Mouse (Mus musculus) bone marrow macrophage, adult 2 months (primary cell): ENCODE data around the gene Tmem178b. TPM values are rescaled to one million over a fixed set of nuclear protein-coding genes. Genes with fewer than 3 reads are reported as not detected.

Experiments used
- H3K27ac ChIP-seq: 2 replicates; pipeline ENCODE4 v1.5.1; 2012; ENCODE audit warnings: low read depth, low read length; ENCODE audit not compliant: insufficient read depth
- H3K4me1 ChIP-seq: 2 replicates; pipeline ENCODE4 v1.6.1; 2012; ENCODE audit warnings: low read length; ENCODE audit not compliant: control insufficient read depth, insufficient read depth
- H3K4me3 ChIP-seq: 2 replicates; pipeline ENCODE4 v1.5.1; 2012; ENCODE audit warnings: mild to moderate bottlenecking, low read length, moderate library complexity; ENCODE audit not compliant: insufficient read depth
- CTCF ChIP-seq: IDR thresholded peaks from 2 replicates; pipeline ENCODE4 v1.5.1; 2012; ENCODE audit warnings: low read depth, mild to moderate bottlenecking, low read length, moderate library complexity
- POLR2A ChIP-seq: IDR thresholded peaks from 2 replicates; pipeline ENCODE4 v1.6.1; 2012; ENCODE audit warnings: mild to moderate bottlenecking, low read depth, low read length, borderline replicate concordance
- polyA plus RNA-seq: library from polyadenylated mRNA; stranded (reverse); fragments of >200 nt; gene quantifications from 2 replicates; pipeline ENCODE4 v1.2.4, GENCODE M21; 2012; ENCODE audit not compliant: missing spikeins, insufficient read depth, insufficient read length

Gene Tmem178b
- polyA plus RNA-seq, 1 experiment = not detected

GRCm38 (mm10) chr6:40205380-40205779 lies 332.3 kb downstream of the Tmem178b start:
- TF ChIP-seq POLR2A = no peak
- TF ChIP-seq CTCF = no peak

GRCm38 (mm10) chr6:40208014-40208413 lies 334.9 kb downstream of the Tmem178b start:
- TF ChIP-seq CTCF (no peak), POLR2A (no peak)
- no peak overlapping the region for H3K27ac ChIP-seq
- no peaks in the 10 kb centered on the region for H3K4me1 ChIP-seq
- H3K4me3 ChIP-seq = no peak overlapping the region

More at GRCm38 (mm10) chr6:40205380-40205779, 332.3 kb downstream of the Tmem178b start:
- no peak overlapping the region for H3K27ac ChIP-seq
- no peak overlapping the region for H3K4me3 ChIP-seq
- H3K4me1 ChIP-seq = no peaks in the 10 kb centered on the region

GRCm38 (mm10) chr6:40209172-40209571 lies 336.1 kb downstream of the Tmem178b start:
- no peaks in the 10 kb centered on the region for H3K4me1 ChIP-seq
- TF ChIP-seq POLR2A (no peak), CTCF (no peak)
- no peak overlapping the region for H3K27ac ChIP-seq
- no peak overlapping the region for H3K4me3 ChIP-seq

GRCm38 (mm10) chr6:40217154-40217553 lies 344.1 kb downstream of the Tmem178b start:
- H3K4me1 ChIP-seq = no peaks in the 10 kb centered on the region
- no peak for TF ChIP-seq POLR2A
- TF ChIP-seq CTCF = no peak

DNA sequence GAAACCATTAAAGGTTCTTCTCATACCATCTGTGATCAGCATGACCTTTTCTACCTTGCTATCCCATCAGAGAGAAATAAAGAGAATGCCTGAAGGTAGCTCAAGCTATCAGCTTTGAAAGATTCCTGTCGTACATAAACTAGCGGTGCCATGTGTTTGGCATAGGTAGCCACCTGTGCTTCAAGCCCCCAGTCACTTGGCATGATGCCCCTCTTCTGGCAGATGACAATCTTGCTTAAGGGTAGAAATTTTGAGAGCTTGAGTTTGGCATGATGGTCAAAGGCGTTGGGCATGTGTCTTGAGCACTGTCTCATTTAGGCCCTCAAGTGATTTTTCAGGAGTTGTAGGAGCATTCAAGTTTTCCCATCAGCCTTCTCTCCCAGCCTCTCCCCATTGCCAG lies 344.6 kb downstream of the Tmem178b start:
- TF ChIP-seq CTCF = no peak
- no peak overlapping the region for H3K27ac ChIP-seq
- no peak overlapping the region for H3K4me3 ChIP-seq
- no peaks in the 10 kb centered on the region for H3K4me1 ChIP-seq

More at GRCm38 (mm10) chr6:40217154-40217553, 344.1 kb downstream of the Tmem178b start:
- Histone ChIP-seq H3K27ac (no peak overlapping the region), H3K4me3 (no peak overlapping the region)

DNA sequence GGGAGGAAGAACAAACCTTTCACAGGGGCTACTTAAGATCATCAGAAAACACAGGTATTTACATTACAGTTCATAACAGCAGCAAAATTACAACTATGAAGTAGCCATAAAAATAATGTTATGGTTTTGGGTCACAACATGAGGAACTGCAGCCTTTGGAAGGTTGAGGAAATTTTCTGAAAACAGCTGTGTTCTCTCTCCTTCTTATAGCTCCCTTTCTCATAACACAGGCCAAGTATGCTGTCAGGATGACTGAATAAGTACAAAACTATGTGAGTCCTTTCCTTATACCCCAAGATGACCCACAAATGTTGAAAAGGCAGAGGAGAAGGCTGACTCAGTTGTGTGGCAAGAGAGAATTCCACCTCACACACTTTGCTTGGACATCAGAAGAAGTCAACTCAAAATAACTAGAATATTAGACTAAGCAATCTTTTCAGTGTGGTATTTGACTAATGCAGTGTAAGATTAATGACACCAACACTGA lies 347.6 kb downstream of the Tmem178b start:
- no peak overlapping the region for H3K4me3 ChIP-seq
- TF ChIP-seq POLR2A (no peak), CTCF (no peak)
- no peaks in the 10 kb centered on the region for H3K4me1 ChIP-seq
- no peak overlapping the region for H3K27ac ChIP-seq

- TF ChIP-seq POLR2A (no peak), CTCF (no peak)
- Histone ChIP-seq H3K4me3 (no peak overlapping the region), H3K27ac (no peak overlapping the region), H3K4me1 (no peaks in the 10 kb centered on the region)
Observed at GRCm38 (mm10) chr6:40225585-40226280, 352.7 kb downstream of the Tmem178b start.

DNA sequence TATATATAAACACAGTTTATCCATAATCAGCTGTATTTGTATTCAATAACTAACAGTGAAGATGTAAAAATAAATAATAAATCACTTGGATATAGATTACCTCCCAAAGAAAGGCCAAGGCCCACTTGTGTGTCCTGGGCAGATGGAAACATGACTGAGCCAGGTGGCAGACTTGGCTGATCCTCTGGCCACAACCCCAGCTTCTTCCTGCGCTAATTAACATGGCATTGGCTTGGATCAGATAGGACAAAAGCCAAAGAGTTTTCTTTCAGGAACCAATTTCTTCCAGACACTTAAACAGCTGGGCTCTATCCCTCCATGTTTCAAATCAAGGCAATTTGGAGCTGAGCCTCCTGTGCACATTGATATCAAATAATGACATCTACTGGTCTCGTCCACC lies 355.9 kb downstream of the Tmem178b start:
- Histone ChIP-seq H3K4me3 (no peak overlapping the region), H3K27ac (no peak overlapping the region), H3K4me1 (no peaks in the 10 kb centered on the region)
- TF ChIP-seq POLR2A (no peak), CTCF (no peak)

GRCm38 (mm10) chr6:40229985-40230384 lies 356.9 kb downstream of the Tmem178b start:
- Histone ChIP-seq H3K4me3 (no peak overlapping the region), H3K27ac (no peak overlapping the region), H3K4me1 (no peaks in the 10 kb centered on the region)
- TF ChIP-seq CTCF (no peak), POLR2A (no peak)

- TF ChIP-seq CTCF (no peak), POLR2A (no peak)
- no peak overlapping the region for H3K4me3 ChIP-seq
- no peaks in the 10 kb centered on the region for H3K4me1 ChIP-seq
- H3K27ac ChIP-seq = no peak overlapping the region
Observed at GRCm38 (mm10) chr6:40234066-40234465, 361.0 kb downstream of the Tmem178b start.

DNA sequence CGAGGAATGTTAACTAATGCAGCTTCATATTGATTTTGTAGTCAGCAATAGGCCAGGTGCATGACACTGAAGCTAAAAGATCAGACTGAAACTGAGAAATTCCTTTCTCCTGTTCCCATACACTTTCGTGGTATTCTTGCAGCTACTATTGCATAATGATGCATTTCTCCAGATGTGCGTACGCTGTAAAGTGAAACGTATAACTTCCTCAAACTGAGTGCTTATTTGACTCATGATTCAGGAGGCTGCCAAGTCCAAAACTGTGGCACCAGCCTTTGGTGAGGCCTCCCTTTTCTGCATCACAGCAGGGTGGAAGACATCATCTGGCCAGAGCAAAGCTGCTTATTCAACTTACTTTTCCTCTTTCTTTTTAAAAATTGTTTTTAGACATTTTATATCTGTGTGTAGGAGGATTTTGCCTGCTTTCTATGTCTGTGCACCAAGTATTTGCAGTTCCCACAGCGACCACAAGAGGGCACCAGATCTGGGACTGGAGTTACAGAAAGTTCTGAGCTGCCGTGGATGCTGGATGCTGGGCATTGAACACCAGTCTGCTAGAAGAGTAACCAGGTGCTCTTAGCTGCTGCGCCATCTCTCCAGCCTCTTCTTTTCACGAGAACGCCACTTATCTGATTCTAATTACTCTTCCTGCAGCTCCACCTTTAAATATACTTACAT lies 362.9 kb downstream of the Tmem178b start:
- TF ChIP-seq POLR2A (no peak), CTCF (peak; percentile 90)
- no peak overlapping the region for H3K4me3 ChIP-seq
- H3K27ac ChIP-seq = no peak overlapping the region
- H3K4me1 ChIP-seq = no peaks in the 10 kb centered on the region
